Mouse (Mus musculus) lung, embryonic 14.5 days (tissue): Measurements from ENCODE around the gene Ttll12. TPM values are rescaled to one million over a fixed set of nuclear protein-coding genes. Genes with fewer than 3 reads are reported as not detected.

ENCODE experiments used
- ATAC-seq: fragments of 200-750 bp; cut with Nextera tagmentation; 2 replicates; pipeline ENCODE4 v1.8.0; 2017; ENCODE audit warnings: mild to moderate bottlenecking, moderate TSS enrichment, moderate library complexity; ENCODE audit not compliant: insufficient read depth
- DNase-seq: peaks from one replicate; pipeline ENCODE4 v3.0.0-alpha.2; 2015
- H3K27ac ChIP-seq: fragments of 300-500 bp; sonication (generic); 2 replicates; pipeline ENCODE4 v1.5.1; 2014; ENCODE audit warnings: low read depth, mild to moderate bottlenecking, moderate library complexity
- H3K27me3 ChIP-seq: fragments of 300-500 bp; sonication (generic); 2 replicates; pipeline ENCODE4 v1.6.1; 2014; ENCODE audit warnings: low read length, control low read depth; ENCODE audit not compliant: insufficient read depth
- H3K36me3 ChIP-seq: fragments of 300-500 bp; sonication (generic); 2 replicates; pipeline ENCODE4 v1.6.1; 2014; ENCODE audit warnings: control low read depth; ENCODE audit not compliant: insufficient read depth
- H3K4me1 ChIP-seq: fragments of 300-500 bp; sonication (generic); 2 replicates; pipeline ENCODE4 v1.6.1; 2014; ENCODE audit warnings: antibody characterized with exemption, control low read depth; ENCODE audit not compliant: insufficient read depth
- H3K4me2 ChIP-seq: fragments of 300-500 bp; sonication (generic); 2 replicates; pipeline ENCODE4 v1.6.1; 2014; ENCODE audit warnings: mild to moderate bottlenecking
- H3K4me3 ChIP-seq: fragments of 300-500 bp; sonication (generic); 2 replicates; pipeline ENCODE4 v1.5.1; 2014; ENCODE audit warnings: low read depth, low read length
- H3K9ac ChIP-seq: fragments of 300-500 bp; sonication (generic); 2 replicates; pipeline ENCODE4 v1.6.1; 2014
- H3K9me3 ChIP-seq: fragments of 300-500 bp; sonication (generic); 2 replicates; pipeline ENCODE4 v1.6.1; 2016; ENCODE audit warnings: low read depth, low read length, control low read depth
- CTCF ChIP-seq: IDR thresholded peaks from 2 replicates; pipeline ENCODE4 v1.5.1; 2016; ENCODE audit warnings: antibody characterized with exemption, low read depth
- WGBS: fragments of 180-500 bp; shearing (Covaris S2); extraction: QIAGEN DNeasy Blood & Tissue Kit; methylation state at CpG from one replicate; pipeline ENCODE4 v1.1.7; 2014; 5-methylcytosine and 5-hydroxymethylcytosine counted together
- polyA plus RNA-seq: library from polyadenylated mRNA; unstranded; fragments of >200 nt; fragmentation: Nextera tagmentation; extraction: Ambion mirVana; gene quantifications from 2 replicates; pipeline ENCODE4 v1.2.1, GENCODE M21; 2014

Ttll12 gene
- polyA plus RNA-seq, 1 experiment from 2014 or later = 43.5 TPM

GRCm38 (mm10) chr15:83563857-83564651 is 30.9 kb downstream of the Ttll12 start:
- Histone ChIP-seq H3K36me3 (no peaks in the 10 kb centered on the region), H3K27me3 (no peaks in the 10 kb centered on the region), H3K4me2 (peak overlapping the region; percentile 100), H3K27ac (peak overlapping the region; percentile 51; the same call in 1 of the 2 replicates), H3K4me1 (peaks cover 11% of the 10 kb centered on the region), H3K9ac (peak overlapping the region; percentile 59), H3K4me3 (peak overlapping the region; percentile 58), H3K9me3 (no peaks in the 10 kb centered on the region)
- TF ChIP-seq CTCF = 0 out of 2 replicates have a peak, but pooled peaks have one; percentile 2
- peak; percentile 47 for ATAC-seq
- DNase-seq = peak; percentile 77
- WGBS = 2% methylated on average over 27 of the region's 27 CpGs

GRCm38 (mm10) chr15:83563327-83563856 is 31.6 kb downstream of the Ttll12 start, which contains the start of the genes Tspo and Mcat:
TSS of gene Tspo (plus strand) at chr15:83563592.
TSS of gene Mcat (minus strand) at chr15:83563787.
- ATAC-seq (peak; percentile 52), DNase-seq (peak; percentile 14)
- Histone ChIP-seq H3K4me1 (peaks cover 11% of the 10 kb centered on the region), H3K36me3 (no peaks in the 10 kb centered on the region), H3K9me3 (no peaks in the 10 kb centered on the region), H3K4me3 (peak within 1 kb of the TSS; percentile 58), H3K9ac (peak within 1 kb of the TSS; percentile 59), H3K4me2 (peak within 1 kb of the TSS; percentile 100), H3K27me3 (no peaks in the 10 kb centered on the region), H3K27ac (peak within 1 kb of the TSS; percentile 51; the same call in 1 of the 2 replicates)
- no peak for TF ChIP-seq CTCF
- under 1% methylated on average over 28 of the region's 28 CpGs for WGBS

GRCm38 (mm10) chr15:83562626-83563270 is 32.2 kb downstream of the Ttll12 start:
- no peak overlapping the region for H3K27ac ChIP-seq
- DNase-seq = peak; percentile 88
- no peaks in the 10 kb centered on the region for H3K36me3 ChIP-seq
- H3K4me2 ChIP-seq = peak overlapping the region; percentile 100
- peak overlapping the region; percentile 59; the same call in 1 of the 2 replicates for H3K9ac ChIP-seq
- H3K4me3 ChIP-seq = peak overlapping the region; percentile 58
- H3K4me1 ChIP-seq = peaks cover 11% of the 10 kb centered on the region
- no peaks in the 10 kb centered on the region for H3K9me3 ChIP-seq
- no peak for TF ChIP-seq CTCF
- H3K27me3 ChIP-seq = no peaks in the 10 kb centered on the region
- 34% methylated on average over 15 of the region's 15 CpGs for WGBS
- peak; percentile 67 for ATAC-seq

- Histone ChIP-seq H3K36me3 (no peaks in the 10 kb centered on the region), H3K27me3 (no peaks in the 10 kb centered on the region), H3K4me1 (peaks cover 11% of the 10 kb centered on the region), H3K4me2 (no peak overlapping the region), H3K9me3 (no peaks in the 10 kb centered on the region), H3K4me3 (no peak overlapping the region), H3K27ac (no peak overlapping the region), H3K9ac (no peak overlapping the region)
- no peak for DNase-seq
- WGBS = 47% methylated on average over 5 of the region's 5 CpGs
- ATAC-seq = no peak
- no peak for TF ChIP-seq CTCF
Observed at GRCm38 (mm10) chr15:83560941-83561477, 33.9 kb downstream of the Ttll12 start.

- Histone ChIP-seq H3K27ac (peak overlapping the region; percentile 92), H3K27me3 (no peaks in the 10 kb centered on the region), H3K36me3 (peaks cover 21% of the 10 kb centered on the region; the same call in 1 of the 2 replicates), H3K4me3 (peak overlapping the region; percentile 91), H3K4me2 (peak overlapping the region; percentile 88), H3K9me3 (no peaks in the 10 kb centered on the region), H3K4me1 (no peaks in the 10 kb centered on the region), H3K9ac (peak overlapping the region; percentile 93)
- peak; percentile 95 for DNase-seq
- WGBS = under 1% methylated on average over 74 of the region's 74 CpGs
- ATAC-seq = peak; percentile 87
- TF ChIP-seq CTCF = no peak
Observed at GRCm38 (mm10) chr15:83555161-83555974, 39.6 kb downstream of the Ttll12 start.

GRCm38 (mm10) chr15:83553831-83554230 is 41.1 kb downstream of the Ttll12 start:
- Histone ChIP-seq H3K4me3 (no peak overlapping the region), H3K36me3 (peaks cover 37% of the 10 kb centered on the region), H3K4me1 (no peaks in the 10 kb centered on the region), H3K9me3 (no peaks in the 10 kb centered on the region), H3K9ac (no peak overlapping the region), H3K4me2 (no peak overlapping the region), H3K27me3 (no peaks in the 10 kb centered on the region), H3K27ac (no peak overlapping the region)
- ATAC-seq (no peak), DNase-seq (no peak)
- TF ChIP-seq CTCF = peak; percentile 39
